Comparison of ENCODE assay signal across 11 mouse cellular contexts in genomic region chr19:10433879-10434540, GRCm38 (mm10). TPM values are rescaled to one million over a fixed set of nuclear protein-coding genes. Genes with fewer than 3 reads are reported as not detected.
DNase-seq lines count a peak whose midpoint lies in the region; ATAC-seq and TF ChIP-seq lines count a peak whose summit lies in the region.
"Had no signal": no experiment of that assay in that cellular context is flagged by ENCODE, and none has a peak within 500 bp of the region (broad histone marks: within the 10 kb centered on the region; RNA-seq: fewer than 3 reads in every experiment).

No protein-coding gene starts in this region.

- peak overlapping the region; percentile 25 for H3K9ac ChIP-seq in heart, adult 2 months (ENCODE audit: low read depth, low read length)
- no peak overlapping the region for H3K9ac ChIP-seq in intestine, embryonic 15.5 days
- no peak overlapping the region for H3K9ac ChIP-seq in kidney, embryonic 15.5 days
- H3K9ac ChIP-seq: embryonic facial prominence, embryonic 15.5 days; liver, embryonic 13.5 days; midbrain, embryonic 12.5 days; neural tube, embryonic 12.5 days had no signal

- no peak overlapping the region for H3K4me2 ChIP-seq in intestine, embryonic 15.5 days (replicated peaks)
- no peak overlapping the region for H3K4me2 ChIP-seq in kidney, embryonic 15.5 days
- H3K4me2 ChIP-seq: embryonic facial prominence, embryonic 15.5 days; liver, embryonic 13.5 days; midbrain, embryonic 12.5 days; neural tube, embryonic 12.5 days had no signal

- peak overlapping the region; percentile 92 for H3K27ac ChIP-seq in heart, adult 2 months
- H3K27ac ChIP-seq in intestine, embryonic 15.5 days, result no peak overlapping the region
- H3K27ac ChIP-seq in kidney, embryonic 15.5 days, result no peak overlapping the region
- H3K27ac ChIP-seq: embryonic facial prominence, embryonic 15.5 days; liver, embryonic 13.5 days; midbrain, embryonic 12.5 days; neural tube, embryonic 12.5 days had no signal

- H3K4me3 ChIP-seq in heart, adult 2 months, result no peak overlapping the region
- H3K4me3 ChIP-seq in intestine, embryonic 15.5 days (replicated peaks), result no peak overlapping the region
- no peak overlapping the region for H3K4me3 ChIP-seq in kidney, embryonic 15.5 days (replicated peaks)
- H3K4me3 ChIP-seq: embryonic facial prominence, embryonic 15.5 days; liver, embryonic 13.5 days; midbrain, embryonic 12.5 days; neural tube, embryonic 12.5 days had no signal

- H3K9me3 ChIP-seq in intestine, embryonic 15.5 days, result no peaks in the 10 kb centered on the region
- H3K9me3 ChIP-seq in kidney, embryonic 15.5 days (replicated peaks), result no peaks in the 10 kb centered on the region
- H3K9me3 ChIP-seq: embryonic facial prominence, embryonic 15.5 days; liver, embryonic 13.5 days; midbrain, embryonic 12.5 days; neural tube, embryonic 12.5 days had no signal

- TF ChIP-seq CTCF in heart, adult 2 months (IDR thresholded peaks at IDR 0.05), result no peak

- WGBS in heart, adult 2 months, result 48% methylated on average over 9 of the region's 9 CpGs
- whole genome bisulfite sequencing in intestine, embryonic 15.5 days, result 67% methylated on average over 9 of the region's 9 CpGs
- 82% methylated on average over 9 of the region's 9 CpGs for WGBS in kidney, embryonic 15.5 days

- DNase-seq in left cerebral cortex, adult 11 months (ENCODE audit: low spot score), result peak; percentile 48
- no peak for DNase-seq in left cerebral cortex, postnatal 4 days
- DNase-seq in heart, adult 2 months, result peak; percentile 58 to 72
- peak; percentile 52 to 56 for DNase-seq in heart, postnatal 14 days
- DNase-seq in right cerebral cortex, postnatal 25 days, result peak; percentile 68
- DNase-seq: liver, embryonic 13.5 days had no signal

- H3K27me3 ChIP-seq in heart, adult 2 months (ENCODE audit: control insufficient read depth, insufficient read depth, low read length), result no peaks in the 10 kb centered on the region
- H3K27me3 ChIP-seq in intestine, embryonic 15.5 days (replicated peaks), result no peaks in the 10 kb centered on the region
- H3K27me3 ChIP-seq in kidney, embryonic 15.5 days, result peaks cover 14% of the 10 kb centered on the region; the same call in 1 of the 2 replicates
- H3K27me3 ChIP-seq: embryonic facial prominence, embryonic 15.5 days had no signal

- ATAC-seq in intestine, embryonic 15.5 days, result no peak
- ATAC-seq in kidney, embryonic 15.5 days (replicated peaks; ENCODE audit: low FRiP score), result no peak

- no peak for TF ChIP-seq EP300 in heart, adult 2 months (IDR thresholded peaks at IDR 0.05; ENCODE audit: insufficient read depth, low read depth, low read length)

- no peaks in the 10 kb centered on the region for H3K79me2 ChIP-seq in heart, adult 2 months (replicated peaks; ENCODE audit: control insufficient read depth, insufficient read depth, low read length)

- intact Hi-C loops in left cerebral cortex, postnatal 4 days (cut with DNase I), result loop anchor here (5.0 kb wide), 1 partner anchor 97 kb away; no protein-coding TSS in a partner anchor
- intact Hi-C loops in heart, adult 2 months (cut with DNase I), result loop anchor here (2.0 kb wide), 1 partner anchor 41 kb away; no protein-coding TSS in a partner anchor
- intact Hi-C loops in heart, postnatal 14 days (cut with DNase I), result loop anchor here (2.0 kb wide), 1 partner anchor 101 kb away; no protein-coding TSS in a partner anchor

- no peaks in the 10 kb centered on the region for H3K36me3 ChIP-seq in heart, adult 2 months (ENCODE audit: control insufficient read depth, insufficient read depth, low read length)
- no peaks in the 10 kb centered on the region for H3K36me3 ChIP-seq in intestine, embryonic 15.5 days
- H3K36me3 ChIP-seq in kidney, embryonic 15.5 days, result no peaks in the 10 kb centered on the region
- H3K36me3 ChIP-seq: embryonic facial prominence, embryonic 15.5 days; liver, embryonic 13.5 days; midbrain, embryonic 12.5 days; neural tube, embryonic 12.5 days had no signal

- peaks cover 5% of the 10 kb centered on the region; the same call in 1 of the 2 replicates for H3K4me1 ChIP-seq in heart, adult 2 months (ENCODE audit: control insufficient read depth, insufficient read depth, low read length)
- H3K4me1 ChIP-seq in intestine, embryonic 15.5 days (replicated peaks), result peaks cover 16% of the 10 kb centered on the region
- peaks cover 21% of the 10 kb centered on the region for H3K4me1 ChIP-seq in kidney, embryonic 15.5 days
- H3K4me1 ChIP-seq: neural tube, embryonic 12.5 days had no signal

- 0 out of 2 replicates have a peak, but pooled peaks have one; percentile 16 for TF ChIP-seq POLR2A in heart, adult 2 months (IDR thresholded peaks at IDR 0.05; ENCODE audit: insufficient read depth, low read depth, low read length)

RNA-seq across cellular contexts. Expression of gene Lrrc10b, which starts 23.3 kb away (rescaled TPM):
- total RNA-seq in left cerebral cortex, postnatal 4 days (2021), result 1 to 10 TPM; 3.7 to 5.0 TPM
- total RNA-seq in heart, adult 2 months (2021), result 1 to 10 TPM; 1.7 to 2.3 TPM
- 0.12 and 1.2 TPM in 2 replicates for polyA plus RNA-seq in heart, adult 2 months (2012; rRNA removed)
- total RNA-seq in heart, postnatal 14 days (2021), result 1 to 10 TPM; 1.4 to 2.6 TPM
- 0.56 and 0.62 TPM in 2 replicates for polyA plus RNA-seq in intestine, embryonic 15.5 days (2015; fragmentation: Nextera tagmentation; extraction: Ambion mirVana)
- 0.69 and 0.73 TPM in 2 replicates for polyA plus RNA-seq in kidney, embryonic 15.5 days (2015; fragmentation: Nextera tagmentation; extraction: Ambion mirVana)

RNA-seq across cellular contexts. Expression of gene Syt7, which starts 45.1 kb away (rescaled TPM):
- 100 to 1,000 TPM; 209 to 213 TPM for total RNA-seq in left cerebral cortex, postnatal 4 days (2021)
- 10 to 100 TPM; 35.7 to 38.6 TPM for total RNA-seq in heart, adult 2 months (2021)
- 17.6 and 20.1 TPM in 2 replicates for polyA plus RNA-seq in heart, adult 2 months (2012; rRNA removed)
- total RNA-seq in heart, postnatal 14 days (2021), result 10 to 100 TPM; 35.0 to 39.4 TPM
- polyA plus RNA-seq in intestine, embryonic 15.5 days (2015; fragmentation: Nextera tagmentation; extraction: Ambion mirVana), result 1.7 and 3.1 TPM in 2 replicates
- 1.5 and 2.3 TPM in 2 replicates for polyA plus RNA-seq in kidney, embryonic 15.5 days (2015; fragmentation: Nextera tagmentation; extraction: Ambion mirVana)

RNA-seq across cellular contexts. Expression of gene Ppp1r32, which starts 48.7 kb away (rescaled TPM):
- 1 to 10 TPM in 1 of 2 experiments, under 1 TPM in 1; 0.87 to 1.9 TPM for total RNA-seq in left cerebral cortex, postnatal 4 days (2021)
- total RNA-seq in heart, adult 2 months (2021), result under 1 TPM; 0.16 to 0.29 TPM
- 0.20 and 1.1 TPM in 2 replicates for polyA plus RNA-seq in heart, adult 2 months (2012; rRNA removed)
- under 1 TPM; 0.32 to 0.48 TPM for total RNA-seq in heart, postnatal 14 days (2021)
- polyA plus RNA-seq in intestine, embryonic 15.5 days (2015; fragmentation: Nextera tagmentation; extraction: Ambion mirVana), result 0.68 and 1.4 TPM in 2 replicates
- not detected in 2 replicates for polyA plus RNA-seq in kidney, embryonic 15.5 days (2015; fragmentation: Nextera tagmentation; extraction: Ambion mirVana)
- polyA plus RNA-seq: liver, embryonic 13.5 days; neural tube, embryonic 12.5 days had no signal

Comparison
In these comparisons a context has a peak if more than half of its experiments do, and no peak if none do; other contexts are left out.
1. RNA of gene Syt7, which starts 45.1 kb away (total RNA-seq): 209 to 213 TPM in left cerebral cortex, postnatal 4 days; 35.0 to 39.4 TPM in heart, postnatal 14 days and 35.7 to 38.6 TPM in heart, adult 2 months; every median in the first group is over 4 times any median in the second.